Mouse (Mus musculus) embryonic fibroblast, embryonic 13.5 days (primary cell): ENCODE data around the gene Nxpe4.

Experiments
- CTCF ChIP-seq: IDR thresholded peaks from 2 replicates; pipeline ENCODE4 v1.5.1; 2011; ENCODE audit warnings: mild to moderate bottlenecking, control low read depth, low read length, moderate library complexity, borderline replicate concordance; ENCODE audit not compliant: insufficient read depth
- POLR2A ChIP-seq: IDR thresholded peaks from 2 replicates; pipeline ENCODE4 v1.6.1; 2011; ENCODE audit warnings: low read depth, mild to moderate bottlenecking, control low read depth, low read length, moderate library complexity

DNA sequence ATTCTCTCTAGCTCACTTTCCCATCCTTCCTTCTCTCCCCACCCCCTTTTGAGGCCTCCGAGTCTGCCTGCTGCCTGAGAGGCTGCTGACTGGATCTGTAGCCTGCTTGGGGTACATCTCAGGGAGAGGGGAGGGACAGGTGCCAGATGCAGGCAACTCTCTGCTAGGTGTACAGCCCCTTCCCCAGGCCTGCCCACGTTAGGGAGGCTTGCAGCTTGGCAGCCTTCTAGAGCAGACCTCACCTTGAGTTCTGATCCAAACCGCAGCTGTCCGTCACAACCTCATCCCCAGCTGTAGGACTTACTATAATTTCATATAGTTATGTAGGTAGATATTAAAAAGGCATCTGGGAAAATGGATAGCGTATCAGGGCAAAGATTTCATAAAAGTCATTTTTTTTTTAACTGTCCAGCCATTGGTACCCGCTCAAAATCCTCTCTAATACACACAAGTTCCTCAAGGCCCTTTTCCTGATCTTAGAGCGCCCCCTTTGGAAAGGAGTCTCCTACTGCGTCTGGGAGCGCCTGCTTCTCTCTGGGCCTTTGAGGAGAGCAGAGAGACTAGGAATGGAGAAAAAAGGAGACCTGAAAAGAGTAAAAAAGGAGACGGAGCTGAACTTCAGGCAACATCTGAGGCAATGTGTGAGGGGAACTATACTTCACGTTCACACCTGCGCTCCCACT lies 96.1 kb downstream of the Nxpe4 start:
- TF ChIP-seq CTCF (no peak), POLR2A (no peak)
